Mouse (Mus musculus) cerebellum, adult 2 months (tissue): ENCODE results near the gene Slc23a4.

ENCODE experiments used
- CTCF ChIP-seq: fragments of 200-500 bp; IDR thresholded peaks from 2 replicates; pipeline ENCODE4 v1.5.1; 2011; ENCODE audit warnings: low read depth, mild to moderate bottlenecking, control low read depth, low read length, moderate library complexity, borderline replicate concordance; ENCODE audit not compliant: insufficient read depth
- POLR2A ChIP-seq: fragments of 200-500 bp; IDR thresholded peaks from 2 replicates; pipeline ENCODE4 v1.6.1; 2011; ENCODE audit warnings: low read length, control low read depth, borderline replicate concordance; ENCODE audit not compliant: insufficient read depth

- TF ChIP-seq CTCF (no peak), POLR2A (no peak)
Observed at GRCm38 (mm10) chr6:34901911-34902444, 86.2 kb downstream of the Slc23a4 start.
